Mouse (Mus musculus): ENCODE results near the gene Rsph9. TPM values are rescaled to one million over a fixed set of nuclear protein-coding genes. Genes with fewer than 3 reads are reported as not detected.

The Rsph9 gene
- total RNA-seq (2015; ENCODE audit: low replicate concordance) (2.1 TPM in 1 of 2 replicates, not detected in the other), total RNA-seq (2017; ENCODE audit: low replicate concordance) (0.42 and 7.3 TPM in 2 replicates)

GRCm38 (mm10) chr17:46143578-46144423, at the start of gene Rsph9:
Gene Rsph9 (minus strand): TSS chr17:46144216.
- ATAC-seq (replicated peaks; ENCODE audit: low FRiP score, poor library complexity, severe bottlenecking) = peak; percentile 82

- no peak for ATAC-seq (replicated peaks; ENCODE audit: low FRiP score, poor library complexity, severe bottlenecking)
Measured at GRCm38 (mm10) chr17:46188829-46189228, 44.8 kb upstream of the Rsph9 start.

GRCm38 (mm10) chr17:46182273-46182672, 38.3 kb upstream of the Rsph9 start:
- no peak for ATAC-seq (replicated peaks; ENCODE audit: low FRiP score, poor library complexity, severe bottlenecking)

- peak; percentile 69 for ATAC-seq (replicated peaks; ENCODE audit: low FRiP score, poor library complexity, severe bottlenecking)
Measured at GRCm38 (mm10) chr17:46170538-46170937, 26.5 kb upstream of the Rsph9 start.

GRCm38 (mm10) chr17:46168768-46169167, 24.8 kb upstream of the Rsph9 start:
- ATAC-seq (replicated peaks; ENCODE audit: low FRiP score, poor library complexity, severe bottlenecking) = no peak

- peak; percentile 51 for ATAC-seq (replicated peaks; ENCODE audit: low FRiP score, poor library complexity, severe bottlenecking)
Measured at GRCm38 (mm10) chr17:46168318-46168717, 24.3 kb upstream of the Rsph9 start.

- no peak for ATAC-seq (replicated peaks; ENCODE audit: low FRiP score, poor library complexity, severe bottlenecking)
Measured at GRCm38 (mm10) chr17:46167014-46167413, 23.0 kb upstream of the Rsph9 start.

GRCm38 (mm10) chr17:46166270-46166669, 22.3 kb upstream of the Rsph9 start:
- ATAC-seq (replicated peaks; ENCODE audit: low FRiP score, poor library complexity, severe bottlenecking) = no peak

GRCm38 (mm10) chr17:46165460-46165859, 21.4 kb upstream of the Rsph9 start:
- ATAC-seq (replicated peaks; ENCODE audit: low FRiP score, poor library complexity, severe bottlenecking) = no peak

- no peak for ATAC-seq (replicated peaks; ENCODE audit: low FRiP score, poor library complexity, severe bottlenecking)
Measured at GRCm38 (mm10) chr17:46164791-46165190, 20.8 kb upstream of the Rsph9 start.

- no peak for ATAC-seq (replicated peaks; ENCODE audit: low FRiP score, poor library complexity, severe bottlenecking)
Measured at GRCm38 (mm10) chr17:46164301-46164700, 20.3 kb upstream of the Rsph9 start.

GRCm38 (mm10) chr17:46162951-46163421, 19.0 kb upstream of the Rsph9 start:
- ATAC-seq (replicated peaks; ENCODE audit: low FRiP score, poor library complexity, severe bottlenecking) = no peak

- ATAC-seq (replicated peaks; ENCODE audit: low FRiP score, poor library complexity, severe bottlenecking) = no peak
Measured at GRCm38 (mm10) chr17:46162551-46162950, 18.5 kb upstream of the Rsph9 start.

GRCm38 (mm10) chr17:46161710-46162109, 17.7 kb upstream of the Rsph9 start:
- ATAC-seq (replicated peaks; ENCODE audit: low FRiP score, poor library complexity, severe bottlenecking) = no peak

GRCm38 (mm10) chr17:46161179-46161578, 17.2 kb upstream of the Rsph9 start:
- ATAC-seq (replicated peaks; ENCODE audit: low FRiP score, poor library complexity, severe bottlenecking) = no peak

- ATAC-seq (replicated peaks; ENCODE audit: low FRiP score, poor library complexity, severe bottlenecking) = peak; percentile 71
Measured at GRCm38 (mm10) chr17:46160686-46161085, 16.7 kb upstream of the Rsph9 start, which contains the start of gene Gtpbp2. Gene Gtpbp2 (plus strand): TSS chr17:46161032.

- ATAC-seq (replicated peaks; ENCODE audit: low FRiP score, poor library complexity, severe bottlenecking) = peak; percentile 65
Measured at GRCm38 (mm10) chr17:46160090-46160662, 16.2 kb upstream of the Rsph9 start.

- peak; percentile 65 for ATAC-seq (replicated peaks; ENCODE audit: low FRiP score, poor library complexity, severe bottlenecking)
Measured at GRCm38 (mm10) chr17:46159236-46159635, 15.2 kb upstream of the Rsph9 start.

GRCm38 (mm10) chr17:46157131-46157530, 13.1 kb upstream of the Rsph9 start:
- no peak for ATAC-seq (replicated peaks; ENCODE audit: low FRiP score, poor library complexity, severe bottlenecking)

GRCm38 (mm10) chr17:46156680-46157079, 12.7 kb upstream of the Rsph9 start:
- ATAC-seq (replicated peaks; ENCODE audit: low FRiP score, poor library complexity, severe bottlenecking) = peak; percentile 52

GRCm38 (mm10) chr17:46154336-46154735, 10.3 kb upstream of the Rsph9 start:
- no peak for ATAC-seq (replicated peaks; ENCODE audit: low FRiP score, poor library complexity, severe bottlenecking)
